Mouse (Mus musculus) granulocyte monocyte progenitor cell, adult 5-6 weeks (primary cell): ENCODE measurements around the gene Ldlrad1. TPM values are rescaled to one million over a fixed set of nuclear protein-coding genes. Genes with fewer than 3 reads are reported as not detected.
A peak's percentile ranks its signal among the peaks of the same experiment; 100 is the strongest.

Experiments
- ATAC-seq: replicated peaks from 2 replicates; pipeline ENCODE4 v1.8.0; 2016; ENCODE audit warnings: mild to moderate bottlenecking, moderate TSS enrichment, inconsistent platforms; ENCODE audit not compliant: poor library complexity, severe bottlenecking
- total RNA-seq, 2 experiments: library from RNA; stranded (forward) in 1 of 2; stranded (reverse) in 1 of 2; fragments of 200-712, 200-1000 nt in 1 of 2; fragments of >200 nt in 1 of 2; fragmentation: Nextera tagmentation in 1 of 2; gene quantifications; 2 replicates each; pipeline ENCODE4 v1.2.3; 2014 to 2017

Ldlrad1 gene
- total RNA-seq (2014; fragmentation: Nextera tagmentation) (not detected in 2 replicates), total RNA-seq (2017) (not detected in 2 replicates)

DNA sequence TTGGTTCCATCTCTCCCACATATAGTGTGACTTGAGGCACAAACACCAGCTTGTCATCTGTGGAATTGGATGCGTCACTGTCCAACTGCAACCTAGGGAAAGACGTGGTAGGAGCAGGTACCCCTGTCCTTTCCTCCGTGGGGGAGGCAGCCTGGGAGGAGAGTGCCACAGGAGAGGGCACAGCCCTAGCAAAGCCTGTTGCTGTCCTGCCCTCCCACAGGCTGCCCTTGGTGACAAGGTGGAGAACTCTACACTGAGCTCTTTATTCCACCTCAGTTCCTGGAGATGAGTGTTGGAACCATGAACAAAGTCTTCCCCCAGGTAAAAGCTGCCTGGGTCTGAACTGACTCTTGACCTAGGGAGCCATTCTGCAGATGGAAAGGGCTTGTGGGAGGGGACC, at the start of gene Ldlrad1:
Ldlrad1 (plus strand) TSS at position 301 of the 400 bp plus-strand sequence.
- ATAC-seq = no peak

GRCm38 (mm10) chr4:107160181-107160580, 48.8 kb upstream of the Ldlrad1 start:
- ATAC-seq = no peak

DNA sequence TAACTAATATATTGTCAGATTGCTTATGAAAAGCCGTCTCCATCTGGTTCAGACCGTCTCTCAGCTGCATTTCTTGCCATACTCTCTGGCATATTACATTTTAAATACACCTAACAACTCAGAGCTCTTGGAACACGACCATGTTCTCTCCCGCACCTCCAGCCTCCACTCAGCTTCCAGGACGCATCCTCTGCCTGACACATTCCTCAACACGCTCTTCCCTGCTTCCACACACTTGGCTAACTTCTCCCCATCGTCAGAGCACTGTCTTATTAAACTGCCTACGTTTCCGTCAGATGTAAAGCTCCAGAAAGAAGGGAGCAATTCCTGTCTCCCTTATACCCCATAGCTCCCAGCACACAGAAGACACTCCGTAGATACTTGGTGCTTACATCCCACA, 45.6 kb upstream of the Ldlrad1 start:
- ATAC-seq = no peak

GRCm38 (mm10) chr4:107163756-107164587, 45.0 kb upstream of the Ldlrad1 start:
- peak; percentile 70 for ATAC-seq

- no peak for ATAC-seq
Measured at GRCm38 (mm10) chr4:107166700-107167099, 42.3 kb upstream of the Ldlrad1 start.

DNA sequence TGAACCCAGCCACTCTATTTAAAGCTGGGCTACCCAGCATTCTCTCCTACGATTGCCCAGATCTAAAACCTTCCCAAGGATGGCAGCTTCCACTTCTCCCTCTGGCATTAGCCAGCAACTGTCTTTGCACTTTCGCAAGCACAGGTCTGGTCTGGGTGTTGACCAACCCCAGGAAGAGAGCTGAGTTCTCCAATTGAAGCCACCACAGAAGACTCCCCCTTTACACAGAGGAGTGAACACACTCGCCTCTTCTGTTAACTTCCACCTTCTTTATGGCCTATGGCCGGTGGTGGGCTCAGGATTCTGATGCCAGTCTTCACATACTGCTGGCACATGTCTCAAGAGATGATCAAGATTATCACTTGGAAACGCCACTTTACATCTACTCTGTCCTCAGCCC, 41.2 kb upstream of the Ldlrad1 start:
- peak; percentile 99 for ATAC-seq

GRCm38 (mm10) chr4:107177506-107177905, 31.5 kb upstream of the Ldlrad1 start:
- ATAC-seq = no peak

GRCm38 (mm10) chr4:107178182-107178829, 30.7 kb upstream of the Ldlrad1 start, which contains the start of gene Tmem59:
TSS of gene Tmem59 (plus strand) at chr4:107178399.
- ATAC-seq = peak; percentile 83

DNA sequence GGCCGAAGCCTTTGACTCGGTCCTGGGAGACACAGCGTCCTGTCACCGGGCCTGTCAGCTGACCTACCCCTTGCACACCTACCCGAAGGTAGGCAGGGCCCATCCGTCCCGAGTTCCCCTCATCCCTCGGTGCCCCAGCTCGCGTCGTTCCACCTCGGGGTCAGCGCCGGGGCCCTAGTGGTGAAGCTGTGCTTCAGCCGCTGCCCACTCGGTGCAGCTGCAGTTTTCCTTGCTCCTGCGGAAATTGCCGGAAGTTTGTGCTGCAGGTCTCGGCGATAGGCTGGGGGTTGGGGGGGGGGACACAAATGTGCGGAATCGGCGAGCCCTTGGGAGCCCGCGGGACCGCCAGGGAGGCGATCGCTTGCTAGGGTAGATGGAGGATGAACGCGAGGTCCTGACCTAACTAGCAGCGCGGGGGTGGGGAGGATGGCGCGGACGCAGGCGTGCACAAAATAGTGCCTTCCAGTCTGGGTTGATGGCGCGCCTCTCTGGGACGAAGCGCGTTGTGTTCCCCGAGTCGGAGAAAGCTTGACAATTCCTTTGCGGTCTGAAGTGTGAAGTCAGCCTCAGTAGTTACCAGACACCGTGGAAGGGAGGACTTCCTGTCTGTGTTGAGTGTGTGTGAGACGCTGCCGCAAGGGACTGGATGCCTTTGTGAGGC, 30.0 kb upstream of the Ldlrad1 start, which contains the start of gene Tceanc2:
Tceanc2 (minus strand) TSS at position 287 of the 661 bp plus-strand sequence.
- peak; percentile 35 for ATAC-seq

DNA sequence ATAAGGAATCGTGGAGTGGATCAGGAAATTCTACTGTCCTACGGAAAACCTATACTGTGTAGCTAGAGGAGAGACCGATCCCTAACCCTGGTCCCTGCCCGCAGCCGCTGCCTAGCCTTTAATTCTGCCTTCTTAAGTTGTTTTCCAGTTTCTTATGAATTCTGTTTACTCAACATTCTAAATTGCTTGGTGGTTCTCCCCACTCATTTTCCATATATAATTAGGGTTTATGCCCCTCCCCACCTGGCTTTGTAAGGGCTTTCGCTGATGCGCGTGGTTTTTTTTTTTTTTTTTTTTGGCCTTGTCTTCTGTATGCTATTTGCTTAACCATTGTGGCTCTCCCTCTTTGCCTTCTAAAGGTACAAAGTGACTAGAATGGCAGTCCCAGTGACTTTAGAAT, 29.4 kb upstream of the Ldlrad1 start:
- ATAC-seq = no peak

DNA sequence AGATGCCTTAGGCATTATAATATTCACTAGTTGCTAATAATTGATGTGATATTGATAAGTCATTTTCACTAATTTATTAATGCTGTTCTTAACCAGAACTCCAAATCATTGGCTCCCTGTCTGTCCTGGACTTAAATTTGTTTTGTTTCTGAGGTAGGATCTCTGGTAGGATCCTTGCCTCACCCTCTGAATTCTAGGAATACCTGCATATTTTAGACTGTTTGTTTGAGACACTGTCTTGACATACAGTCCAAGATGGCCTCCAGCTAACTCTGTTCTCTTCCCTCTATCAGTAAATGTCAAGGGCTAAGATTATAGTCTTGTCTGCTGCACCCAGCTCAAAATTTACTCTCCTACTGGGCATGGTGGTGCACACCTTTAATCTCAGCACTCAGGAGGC, 28.2 kb upstream of the Ldlrad1 start:
- ATAC-seq = no peak

- no peak for ATAC-seq
Measured at GRCm38 (mm10) chr4:107181866-107182265, 27.1 kb upstream of the Ldlrad1 start.

GRCm38 (mm10) chr4:107182796-107183195, 26.2 kb upstream of the Ldlrad1 start:
- no peak for ATAC-seq

- no peak for ATAC-seq
Measured at GRCm38 (mm10) chr4:107183203-107183602, 25.8 kb upstream of the Ldlrad1 start.

GRCm38 (mm10) chr4:107185703-107186102, 23.3 kb upstream of the Ldlrad1 start:
- ATAC-seq = no peak

- ATAC-seq = peak; percentile 63; the same call in 1 of the 2 replicates
Measured at GRCm38 (mm10) chr4:107193841-107194240, 15.1 kb upstream of the Ldlrad1 start.

DNA sequence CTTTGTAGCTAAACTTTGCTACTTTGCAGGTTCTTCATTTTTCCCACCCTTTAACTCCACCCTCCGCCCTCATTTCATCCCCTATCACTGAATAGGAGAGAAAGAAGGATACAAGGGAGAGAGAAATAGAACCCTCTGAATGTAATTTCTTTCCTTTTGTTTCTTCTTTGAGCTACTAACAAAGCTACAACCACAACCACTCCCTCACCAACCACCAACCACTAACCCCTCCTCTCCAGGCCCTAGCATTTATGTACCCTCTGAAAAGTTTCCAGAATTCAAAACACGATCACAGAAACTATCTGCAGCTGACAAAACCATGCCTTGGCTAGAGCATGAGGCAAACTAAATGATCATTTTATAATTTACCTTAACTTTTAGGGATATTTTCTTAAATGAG, 12.5 kb upstream of the Ldlrad1 start:
- no peak for ATAC-seq

DNA sequence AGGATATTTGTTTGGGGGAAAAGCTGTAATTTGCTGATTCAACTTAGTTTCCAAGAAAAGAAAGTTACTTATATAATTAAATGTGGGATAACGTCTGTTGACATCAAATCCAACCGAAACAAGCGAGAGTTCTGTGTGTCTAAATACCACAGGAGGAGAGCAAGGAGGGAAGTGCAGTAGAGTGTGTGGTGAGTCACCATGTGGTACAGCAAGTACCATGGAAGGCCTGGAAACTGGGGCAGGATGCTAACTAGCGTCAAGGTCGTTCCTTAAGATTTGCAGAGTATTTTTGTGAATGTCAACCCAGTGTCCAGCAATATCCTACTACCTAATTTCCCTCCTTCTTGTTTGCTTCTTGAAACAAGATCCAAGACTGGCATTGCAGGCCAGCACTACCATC, 10.9 kb upstream of the Ldlrad1 start:
- no peak for ATAC-seq

- no peak for ATAC-seq
Measured at GRCm38 (mm10) chr4:107201779-107202178, 7.2 kb upstream of the Ldlrad1 start.

GRCm38 (mm10) chr4:107203001-107203400, 6.0 kb upstream of the Ldlrad1 start:
- ATAC-seq = no peak

- no peak for ATAC-seq
Measured at GRCm38 (mm10) chr4:107207016-107207415, 2.0 kb upstream of the Ldlrad1 start.
